Mouse (Mus musculus) stomach, postnatal 0 days (tissue): ENCODE measurements around the gene Abcb10. TPM values are rescaled to one million over a fixed set of nuclear protein-coding genes. Genes with fewer than 3 reads are reported as not detected.
A peak's percentile ranks its signal among the peaks of the same experiment; 100 is the strongest.
"Not testable (repeated sequence)": the region's sequence is repeated elsewhere in the genome, so short reads cannot be mapped to it uniquely, and the experiment has no call there.

Experiments
- ATAC-seq: fragments of 200-750 bp; cut with Nextera tagmentation; 2 replicates; pipeline ENCODE4 v1.8.0; 2017; ENCODE audit not compliant: low FRiP score, low TSS enrichment
- DNase-seq: peaks from one replicate; pipeline ENCODE4 v3.0.0-alpha.2; 2016; ENCODE audit warnings: low spot score
- H3K27ac ChIP-seq: fragments of 300-500 bp; sonication (generic); replicated peaks from 2 replicates; pipeline ENCODE4 v1.5.1; 2014; ENCODE audit warnings: mild to moderate bottlenecking, control low read depth
- H3K27me3 ChIP-seq: fragments of 300-500 bp; sonication (generic); 2 replicates; pipeline ENCODE4 v1.6.1; 2014; ENCODE audit warnings: low read length; ENCODE audit not compliant: control insufficient read depth, insufficient read depth
- H3K36me3 ChIP-seq: fragments of 300-500 bp; sonication (generic); 2 replicates; pipeline ENCODE4 v1.6.1; 2014; ENCODE audit warnings: low read length, mixed read lengths; ENCODE audit not compliant: control insufficient read depth, insufficient read depth
- H3K4me1 ChIP-seq: fragments of 300-500 bp; sonication (generic); replicated peaks from 2 replicates; pipeline ENCODE4 v1.6.1; 2014; ENCODE audit warnings: antibody characterized with exemption; ENCODE audit not compliant: control insufficient read depth, insufficient read depth
- H3K4me2 ChIP-seq: fragments of 300-500 bp; sonication (generic); replicated peaks from 2 replicates; pipeline ENCODE4 v1.6.1; 2014; ENCODE audit warnings: low read depth, mild to moderate bottlenecking, control low read depth, moderate library complexity
- H3K4me3 ChIP-seq: fragments of 300-500 bp; sonication (generic); 2 replicates; pipeline ENCODE4 v1.5.1; 2014; ENCODE audit warnings: low read depth, low read length, control low read depth
- H3K9ac ChIP-seq: fragments of 300-500 bp; sonication (generic); 2 replicates; pipeline ENCODE4 v1.6.1; 2014; ENCODE audit warnings: mild to moderate bottlenecking, low read length, control low read depth, mixed read lengths
- H3K9me3 ChIP-seq: fragments of 300-500 bp; sonication (generic); 2 replicates; pipeline ENCODE4 v1.6.1; 2016; ENCODE audit warnings: low read length; ENCODE audit not compliant: control insufficient read depth
- CTCF ChIP-seq: IDR thresholded peaks from 2 replicates; pipeline ENCODE4 v1.5.1; 2016; ENCODE audit warnings: antibody characterized with exemption, low read depth, mild to moderate bottlenecking, moderate library complexity
- EP300 ChIP-seq: optimal IDR thresholded peaks from 2 replicates; pipeline ENCODE3; 2016; ENCODE audit warnings: antibody characterized with exemption
- WGBS: fragments of 180-500 bp; shearing (Covaris S2); extraction: QIAGEN DNeasy Blood & Tissue Kit; methylation state at CpG from one replicate; pipeline ENCODE4 v1.1.7; 2014; 5-methylcytosine and 5-hydroxymethylcytosine counted together
- polyA plus RNA-seq: library from polyadenylated mRNA; unstranded; fragments of >200 nt; fragmentation: Nextera tagmentation; extraction: Ambion mirVana; gene quantifications from 2 replicates; pipeline ENCODE4 v1.2.1, GENCODE M21; 2015

Gene Abcb10
- 14.7 and 15.2 TPM in 2 replicates for polyA plus RNA-seq

- DNase-seq (peak; percentile 92), ATAC-seq (peak; percentile 97)
- Histone ChIP-seq H3K4me1 (no peaks in the 10 kb centered on the region), H3K9me3 (no peaks in the 10 kb centered on the region), H3K4me3 (peak within 1 kb of the TSS; percentile 86), H3K27me3 (no peaks in the 10 kb centered on the region), H3K27ac (peak within 1 kb of the TSS; percentile 91), H3K9ac (peak within 1 kb of the TSS; percentile 81), H3K36me3 (no peaks in the 10 kb centered on the region), H3K4me2 (peak within 1 kb of the TSS; percentile 95)
- under 1% methylated on average over 43 of the region's 56 CpGs for WGBS
- peak; percentile 27; the same call in 1 of the 2 replicates for TF ChIP-seq CTCF
- no peak for TF ChIP-seq EP300
These were observed at the start of gene Abcb10 for GRCm38 (mm10) chr8:123982826-123983400. Gene Abcb10 (minus strand): TSS chr8:123983122.

GRCm38 (mm10) chr8:124027831-124028230, 44.9 kb upstream of the Abcb10 start:
- peaks cover 30% of the 10 kb centered on the region for H3K36me3 ChIP-seq
- H3K4me3 ChIP-seq, result no peak overlapping the region
- no peak for TF ChIP-seq CTCF
- TF ChIP-seq EP300, result no peak

GRCm38 (mm10) chr8:124026265-124026664, 43.3 kb upstream of the Abcb10 start:
- ATAC-seq, H3K4me3 ChIP-seq, H3K27me3 ChIP-seq, H3K4me1 ChIP-seq, H3K27ac ChIP-seq, H3K9me3 ChIP-seq, DNase-seq, H3K4me2 ChIP-seq, H3K9ac ChIP-seq: not testable (repeated sequence)
- 81% methylated on average over 2 of the region's 2 CpGs for WGBS
- peaks cover 29% of the 10 kb centered on the region for H3K36me3 ChIP-seq

More at GRCm38 (mm10) chr8:124027831-124028230, 44.9 kb upstream of the Abcb10 start:
- Histone ChIP-seq H3K9me3 (no peaks in the 10 kb centered on the region), H3K9ac (no peak overlapping the region), H3K27me3 (no peaks in the 10 kb centered on the region), H3K27ac (no peak overlapping the region), H3K4me1 (no peaks in the 10 kb centered on the region), H3K4me2 (no peak overlapping the region)
- ATAC-seq, result no peak
- 87% methylated on average over 6 of the region's 6 CpGs for WGBS
- no peak for DNase-seq

- Histone ChIP-seq H3K9ac (peak within 1 kb of the TSS; percentile 87), H3K36me3 (peaks cover 2% of the 10 kb centered on the region; the same call in 1 of the 2 replicates), H3K4me3 (peak within 1 kb of the TSS; percentile 72), H3K4me2 (peak within 1 kb of the TSS; percentile 82), H3K4me1 (0 out of 2 replicates have a peak, but pooled peaks cover 3% of the 10 kb centered on the region), H3K27me3 (no peaks in the 10 kb centered on the region), H3K27ac (peak within 1 kb of the TSS; percentile 92), H3K9me3 (no peaks in the 10 kb centered on the region)
- WGBS, result under 1% methylated on average over 56 of the region's 74 CpGs
- ATAC-seq, result peak; percentile 93
- peak; percentile 94 for DNase-seq
- TF ChIP-seq CTCF (no peak), EP300 (no peak)
These were observed 38.6 kb upstream of the Abcb10 start, which contains the start of the genes Taf5l and Urb2 for GRCm38 (mm10) chr8:124021237-124022227. Gene Taf5l (minus strand): TSS chr8:124021397. Gene Urb2 (plus strand): TSS chr8:124021508.

- peak overlapping the region; percentile 92 for H3K27ac ChIP-seq
- no peaks in the 10 kb centered on the region for H3K27me3 ChIP-seq
- TF ChIP-seq CTCF, result peak; percentile 8; the same call in 1 of the 2 replicates
- no peak for TF ChIP-seq EP300
- peak overlapping the region; percentile 87 for H3K9ac ChIP-seq
- DNase-seq (no peak), ATAC-seq (peak; percentile 78)
- WGBS, result under 1% methylated on average over 58 of the region's 87 CpGs
- peak overlapping the region; percentile 82 for H3K4me2 ChIP-seq
- H3K4me1 ChIP-seq, result 0 out of 2 replicates have a peak, but pooled peaks cover 3% of the 10 kb centered on the region
- H3K9me3 ChIP-seq, result no peaks in the 10 kb centered on the region
- H3K36me3 ChIP-seq, result peaks cover 2% of the 10 kb centered on the region; the same call in 1 of the 2 replicates
- peak overlapping the region; percentile 72 for H3K4me3 ChIP-seq
These were observed 37.7 kb upstream of the Abcb10 start for GRCm38 (mm10) chr8:124020439-124021236.
